Mouse (Mus musculus) myocyte (in vitro differentiated cells): Measurements from ENCODE around the gene Gdf1.

Source experiments
- MAX ChIP-seq: IDR thresholded peaks from one replicate; pipeline ENCODE4 v1.6.1; 2011; ENCODE audit warnings: low read depth, mild to moderate bottlenecking, control low read depth
- POLR2A ChIP-seq: IDR thresholded peaks from one replicate; pipeline ENCODE4 v1.6.1; 2011; ENCODE audit warnings: low read depth, mild to moderate bottlenecking, control low read depth, moderate library complexity; ENCODE audit not compliant: insufficient read length
- TCF12 ChIP-seq: IDR thresholded peaks from one replicate; pipeline ENCODE4 v1.6.1; 2011; ENCODE audit warnings: mild to moderate bottlenecking, control low read depth; ENCODE audit not compliant: poor library complexity, insufficient read depth, severe bottlenecking

GRCm38 (mm10) chr8:70332878-70333202 is 3.2 kb downstream of the Gdf1 start:
- TF ChIP-seq POLR2A (no peak), TCF12 (no peak), MAX (no peak)
